Mouse (Mus musculus) neutrophil, adult 65 days (primary cell): ENCODE measurements around the gene Zfp212. TPM values are rescaled to one million over a fixed set of nuclear protein-coding genes. Genes with fewer than 3 reads are reported as not detected.

Experiments
- total RNA-seq: library from RNA; stranded (reverse); gene quantifications from 2 replicates; pipeline ENCODE4 v1.2.4, GENCODE M21; 2023

Gene Zfp212
- total RNA-seq, result 21.5 and 21.8 TPM in 2 replicates

GRCm38 (mm10) chr6:47920447-47921340 lies at the start of gene Zfp212:
TSS of gene Zfp212 (plus strand) at chr6:47920476.

GRCm38 (mm10) chr6:47877058-47877457 lies 43.2 kb upstream of the Zfp212 start, which contains the start of gene Zfp282:
TSS of gene Zfp282 (plus strand) at chr6:47877204.

GRCm38 (mm10) chr6:47953191-47953726 lies 33.0 kb downstream of the Zfp212 start, which contains the start of gene Zfp956:
TSS of gene Zfp956 (plus strand) at chr6:47953390.

Other genes starting within 250 kb of the Zfp212 start
- gene Pdia4, start 107.0 kb upstream of the Zfp212 start, total RNA-seq, result 37.6 and 40.3 TPM in 2 replicates
- 0.35 TPM in 1 of 2 replicates, not detected in the other for gene Zfp786, start 89.6 kb upstream of the Zfp212 start, total RNA-seq
- 9.0 and 16.4 TPM in 2 replicates for gene Zfp398, start 84.8 kb upstream of the Zfp212 start, total RNA-seq
- gene Zfp282, start 43.3 kb upstream of the Zfp212 start, total RNA-seq, result 5.8 and 6.8 TPM in 2 replicates
- gene Zfp956, start 32.9 kb downstream of the Zfp212 start, total RNA-seq, result 4.1 and 5.0 TPM in 2 replicates
- gene Zfp777, start 128.4 kb downstream of the Zfp212 start, total RNA-seq, result 7.9 and 9.3 TPM in 2 replicates
- gene Zfp746, start 166.1 kb downstream of the Zfp212 start, total RNA-seq, result 32.1 and 42.7 TPM in 2 replicates